Mouse (Mus musculus) liver, postnatal 0 days (tissue): ENCODE results near the gene Ppp4r3a.

ENCODE experiments used
- CTCF ChIP-seq: sonication (generic); IDR thresholded peaks from 2 replicates; pipeline ENCODE4 v1.5.1; 2016; ENCODE audit warnings: antibody characterized with exemption, low read depth
- EP300 ChIP-seq: IDR thresholded peaks from 2 replicates; pipeline ENCODE4 v1.6.1; 2016; ENCODE audit warnings: antibody characterized with exemption, low read depth, mild to moderate bottlenecking

DNA sequence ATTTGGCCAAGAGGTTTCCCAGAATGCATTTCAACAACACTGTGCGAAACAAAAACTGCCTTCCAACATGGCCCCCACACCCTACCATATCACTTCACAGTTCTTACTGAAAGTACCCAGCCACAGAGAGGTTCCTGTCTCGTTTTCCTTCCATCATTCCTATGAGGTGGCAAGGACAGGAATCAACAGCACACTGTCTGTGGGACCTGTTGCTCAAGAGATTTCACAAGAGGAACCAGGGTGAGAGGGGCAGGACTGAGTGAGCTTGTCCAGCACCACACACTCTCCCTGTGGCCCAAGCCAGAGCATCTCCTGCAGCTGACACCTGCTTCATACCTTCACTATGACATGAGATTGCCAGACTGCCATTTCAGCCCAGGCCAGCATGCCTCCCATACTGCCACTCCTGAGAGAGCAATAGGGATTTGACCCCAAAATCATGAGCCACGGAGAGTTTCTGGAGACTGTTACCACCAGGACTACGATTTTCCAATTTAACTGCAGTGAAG, 93.7 kb downstream of the Ppp4r3a start:
- TF ChIP-seq CTCF (no peak), EP300 (no peak)
